Mouse (Mus musculus): ENCODE data around the gene Gm45844. TPM values are rescaled to one million over a fixed set of nuclear protein-coding genes. Genes with fewer than 3 reads are reported as not detected.
"Not testable (repeated sequence)": the region's sequence is repeated elsewhere in the genome, so short reads cannot be mapped to it uniquely, and the experiment has no call there.

Gm45844 gene
- polyA plus RNA-seq (2016; fragmentation: Nextera tagmentation; extraction: Ambion mirVana) = 1.4 and 2.6 TPM in 2 replicates

DNA sequence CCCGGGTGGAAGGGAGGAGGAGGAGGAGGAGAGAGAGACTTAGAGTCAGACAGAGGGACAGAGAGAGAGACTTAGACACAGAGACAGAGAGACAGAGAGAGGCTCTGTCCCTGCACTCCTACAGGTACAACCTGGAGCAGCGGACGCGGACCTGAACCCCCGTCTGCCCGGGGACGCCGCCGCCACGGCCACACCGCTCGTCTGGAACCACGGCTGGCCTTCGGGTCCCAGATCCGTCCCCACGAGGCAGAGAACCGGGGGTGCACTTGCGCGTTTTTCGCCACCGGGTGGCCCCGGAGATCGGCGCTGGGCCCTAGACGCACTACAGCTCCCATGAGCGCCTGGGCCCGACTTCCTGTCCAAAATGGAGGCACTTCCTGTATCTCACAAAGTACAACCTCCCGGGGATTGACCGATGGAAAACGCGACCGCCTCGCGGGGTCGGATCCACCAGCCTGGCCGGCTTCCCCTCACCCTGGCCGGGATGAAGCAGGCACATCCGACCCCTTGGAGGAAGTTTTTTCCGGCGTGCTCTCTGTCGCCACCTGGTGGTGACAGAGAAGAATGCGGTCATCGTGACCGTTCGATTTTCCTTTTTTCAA, at the start of gene Gm45844:
TSS of gene Gm45844 (minus strand) at position 324 of the 602 bp plus-strand sequence.
- H3K4me3 ChIP-seq = peak within 1 kb of the TSS; percentile 31
- WGBS = 46% methylated on average over 45 of the region's 45 CpGs
- not testable (repeated sequence) for H3K4me1 ChIP-seq (replicated peaks); H3K27me3 ChIP-seq (replicated peaks); H3K27ac ChIP-seq (ENCODE audit: poor library complexity, severe bottlenecking); H3K9me3 ChIP-seq (replicated peaks); H3K36me3 ChIP-seq
- peak; percentile 100 for ATAC-seq (ENCODE audit: insufficient number of reproducible peaks, low FRiP score)
- H3K4me2 ChIP-seq = peak within 1 kb of the TSS; percentile 22
- 0 out of 2 replicates have a peak within 1 kb of the TSS, but pooled peaks have one; percentile 0 for H3K9ac ChIP-seq

DNA sequence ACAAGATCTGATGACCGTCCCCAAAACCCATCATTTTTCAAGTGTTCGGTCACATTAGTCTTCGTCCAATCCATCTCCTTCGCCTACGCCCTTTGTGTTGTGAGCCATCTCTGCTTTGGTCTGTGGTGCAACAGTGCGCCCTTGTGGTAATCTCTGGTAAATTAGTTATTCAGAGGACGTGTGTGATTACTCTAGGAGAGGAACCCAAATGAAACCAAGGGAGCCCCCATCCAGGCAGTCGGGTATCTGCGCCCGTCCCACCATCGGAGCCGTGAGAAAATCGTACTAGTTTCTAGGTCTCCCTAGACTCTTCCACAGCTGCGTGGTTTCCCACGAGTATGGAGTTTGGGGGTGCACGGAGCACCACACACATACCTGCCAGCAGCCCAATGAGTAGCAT, 17.5 kb upstream of the Gm45844 start:
- H3K9me3 ChIP-seq (replicated peaks) = no peaks in the 10 kb centered on the region
- no peak for ATAC-seq (ENCODE audit: insufficient number of reproducible peaks, low FRiP score)
- 82% methylated on average over 16 of the region's 16 CpGs for WGBS
- no peak overlapping the region for H3K27ac ChIP-seq (ENCODE audit: poor library complexity, severe bottlenecking)
- no peak overlapping the region for H3K4me2 ChIP-seq
- H3K36me3 ChIP-seq = peaks cover 47% of the 10 kb centered on the region
- H3K4me1 ChIP-seq (replicated peaks) = peaks cover 6% of the 10 kb centered on the region
- H3K27me3 ChIP-seq (replicated peaks) = no peaks in the 10 kb centered on the region
- no peak overlapping the region for H3K4me3 ChIP-seq
- no peak overlapping the region for H3K9ac ChIP-seq

- no peak overlapping the region for H3K9ac ChIP-seq
- WGBS = 65% methylated on average over 1 of the region's 1 CpGs
- no peaks in the 10 kb centered on the region for H3K4me1 ChIP-seq (replicated peaks)
- H3K4me2 ChIP-seq = no peak overlapping the region
- H3K27me3 ChIP-seq (replicated peaks) = no peaks in the 10 kb centered on the region
- no peak overlapping the region for H3K27ac ChIP-seq (ENCODE audit: poor library complexity, severe bottlenecking)
- H3K9me3 ChIP-seq (replicated peaks) = peaks cover 4% of the 10 kb centered on the region
- no peak for ATAC-seq (ENCODE audit: insufficient number of reproducible peaks, low FRiP score)
- peaks cover 31% of the 10 kb centered on the region for H3K36me3 ChIP-seq
- H3K4me3 ChIP-seq = no peak overlapping the region
Observed at GRCm38 (mm10) chr7:7281383-7281782, 3.3 kb upstream of the Gm45844 start.

DNA sequence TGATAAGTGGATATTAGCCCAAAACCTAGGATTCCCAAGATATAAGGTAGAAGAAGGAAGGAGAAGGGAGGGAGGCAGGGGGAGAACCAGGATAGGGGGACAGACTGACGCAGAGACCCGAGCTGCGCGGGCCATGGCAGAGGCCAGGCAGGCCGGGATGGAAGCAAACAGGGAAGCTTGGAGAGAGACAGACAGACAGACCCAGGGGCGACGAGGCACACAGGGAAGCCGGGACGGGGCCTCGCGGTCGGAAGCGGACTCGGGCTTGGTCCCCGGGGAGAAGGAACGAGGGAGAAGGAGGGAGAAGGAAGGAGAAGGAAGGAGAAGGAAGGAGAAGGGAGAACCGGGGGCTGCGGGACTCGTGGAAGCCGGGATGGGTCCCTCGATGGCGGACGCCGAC, 533 bp downstream of the Gm45844 start:
- not testable (repeated sequence) for ATAC-seq (ENCODE audit: insufficient number of reproducible peaks, low FRiP score); H3K27ac ChIP-seq (ENCODE audit: poor library complexity, severe bottlenecking); H3K4me1 ChIP-seq (replicated peaks); H3K9me3 ChIP-seq (replicated peaks); H3K27me3 ChIP-seq (replicated peaks); H3K36me3 ChIP-seq
- Histone ChIP-seq H3K9ac (0 out of 2 replicates have a peak overlapping the region, but pooled peaks have one; percentile 0), H3K4me3 (peak overlapping the region; percentile 31), H3K4me2 (peak overlapping the region; percentile 22)
- 55% methylated on average over 24 of the region's 24 CpGs for whole genome bisulfite sequencing

DNA sequence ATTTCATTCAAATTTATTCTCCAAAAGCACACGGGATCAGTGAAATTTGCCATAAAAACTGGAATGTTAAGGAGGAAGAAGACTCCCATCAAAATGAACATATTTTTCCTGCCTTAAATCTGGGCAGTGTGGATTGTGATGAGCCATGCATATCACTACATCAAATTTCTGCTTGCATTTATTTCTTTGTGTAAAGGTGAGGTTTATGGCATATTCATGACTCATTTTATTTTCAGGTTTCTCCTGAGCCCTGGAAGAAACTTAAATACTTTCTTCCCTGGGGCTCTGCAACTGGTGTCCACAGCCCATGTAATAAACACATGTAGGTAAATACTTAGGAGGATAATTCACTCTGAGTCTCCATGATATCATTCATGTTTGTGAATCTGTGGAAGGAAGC, 30.9 kb downstream of the Gm45844 start, which contains the start of gene Vmn2r29:
TSS of gene Vmn2r29 (minus strand) at position 101 of the 400 bp plus-strand sequence.
- H3K27ac ChIP-seq (ENCODE audit: poor library complexity, severe bottlenecking); H3K27me3 ChIP-seq (replicated peaks); H3K9me3 ChIP-seq (replicated peaks); H3K9ac ChIP-seq; H3K36me3 ChIP-seq; H3K4me3 ChIP-seq; H3K4me1 ChIP-seq (replicated peaks); ATAC-seq (ENCODE audit: insufficient number of reproducible peaks, low FRiP score); H3K4me2 ChIP-seq: not testable (repeated sequence)
- WGBS = no CpG with 5 or more reads among the region's 1 CpGs

GRCm38 (mm10) chr7:7209313-7210151, 68.6 kb downstream of the Gm45844 start, which contains the start of gene Zfp772:
TSS of gene Zfp772 (minus strand) at chr7:7209998.
- not testable (repeated sequence) for H3K36me3 ChIP-seq; H3K9me3 ChIP-seq (replicated peaks); H3K4me1 ChIP-seq (replicated peaks); ATAC-seq (ENCODE audit: insufficient number of reproducible peaks, low FRiP score); H3K27ac ChIP-seq (ENCODE audit: poor library complexity, severe bottlenecking); H3K27me3 ChIP-seq (replicated peaks)
- 2% methylated on average over 24 of the region's 24 CpGs for WGBS
- H3K4me3 ChIP-seq = peak within 1 kb of the TSS; percentile 61
- H3K4me2 ChIP-seq = peak within 1 kb of the TSS; percentile 78
- H3K9ac ChIP-seq = peak within 1 kb of the TSS; percentile 69

DNA sequence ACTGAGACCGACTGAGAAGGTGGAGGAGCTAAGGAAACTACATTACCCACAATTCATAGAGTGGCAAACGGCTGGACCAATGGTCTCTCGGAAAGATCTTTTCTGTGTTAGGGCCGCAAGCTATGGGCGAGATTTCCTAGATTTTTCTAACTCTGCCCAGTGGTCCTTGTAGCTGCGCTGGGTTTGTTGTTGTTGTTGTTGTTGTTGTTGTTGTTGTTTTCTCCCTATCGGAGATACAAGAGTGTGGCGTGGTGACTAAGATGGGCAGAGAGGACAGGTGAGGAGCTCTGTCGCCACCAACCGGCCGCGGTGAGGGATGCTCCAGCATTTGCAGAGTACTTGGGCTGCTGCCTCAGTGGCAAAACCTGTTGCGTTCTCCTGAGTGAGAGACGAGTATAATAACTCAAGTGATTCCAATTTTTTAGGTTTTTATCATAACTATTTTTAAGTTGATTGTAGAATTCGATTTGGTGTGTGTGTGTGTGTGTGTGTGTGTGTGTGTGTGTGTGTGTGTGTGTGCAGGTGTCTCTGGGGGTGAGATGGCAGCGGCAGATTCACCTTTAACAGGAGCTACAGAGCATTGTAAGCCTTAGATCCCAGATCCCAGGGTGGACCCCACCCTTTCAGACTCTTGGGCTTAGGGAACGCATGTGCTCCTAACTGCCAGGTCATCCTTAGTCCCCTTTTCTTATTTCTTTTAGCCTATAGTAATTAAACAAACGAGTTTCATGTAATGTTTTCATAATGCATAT, 89.7 kb downstream of the Gm45844 start:
- H3K4me2 ChIP-seq = peak overlapping the region; percentile 57
- H3K27me3 ChIP-seq (replicated peaks) = no peaks in the 10 kb centered on the region
- no peak overlapping the region; the same call in 1 of the 2 replicates for H3K9ac ChIP-seq
- ATAC-seq (ENCODE audit: insufficient number of reproducible peaks, low FRiP score) = peak; percentile 84; the same call in 1 of the 2 replicates
- H3K27ac ChIP-seq (ENCODE audit: poor library complexity, severe bottlenecking) = no peak overlapping the region
- H3K4me1 ChIP-seq (replicated peaks) = no peaks in the 10 kb centered on the region
- 10% methylated on average over 18 of the region's 18 CpGs for WGBS
- peak overlapping the region; percentile 58 for H3K4me3 ChIP-seq
- H3K9me3 ChIP-seq (replicated peaks) = no peaks in the 10 kb centered on the region
- H3K36me3 ChIP-seq = no peaks in the 10 kb centered on the region

- peak overlapping the region; percentile 57 for H3K4me2 ChIP-seq
- H3K27ac ChIP-seq (ENCODE audit: poor library complexity, severe bottlenecking) = no peak overlapping the region
- 0 out of 2 replicates have a peak, but pooled peaks have one; percentile 15 for ATAC-seq (ENCODE audit: insufficient number of reproducible peaks, low FRiP score)
- H3K36me3 ChIP-seq = peaks cover 5% of the 10 kb centered on the region; the same call in 1 of the 2 replicates
- peak overlapping the region; percentile 58 for H3K4me3 ChIP-seq
- 29% methylated on average over 13 of the region's 13 CpGs for whole genome bisulfite sequencing
- H3K9me3 ChIP-seq (replicated peaks) = no peaks in the 10 kb centered on the region
- H3K27me3 ChIP-seq (replicated peaks) = no peaks in the 10 kb centered on the region
- H3K4me1 ChIP-seq (replicated peaks) = no peaks in the 10 kb centered on the region
- H3K9ac ChIP-seq = no peak overlapping the region
Observed at GRCm38 (mm10) chr7:7187417-7188190, 90.5 kb downstream of the Gm45844 start.

- peaks cover 22% of the 10 kb centered on the region for H3K36me3 ChIP-seq
Observed at GRCm38 (mm10) chr7:7185897-7186296, 92.2 kb downstream of the Gm45844 start.

More at GRCm38 (mm10) chr7:7185897-7186296, 92.2 kb downstream of the Gm45844 start:
- Histone ChIP-seq H3K4me3 (no peak overlapping the region), H3K4me1 (replicated peaks) (no peaks in the 10 kb centered on the region), H3K9ac (no peak overlapping the region), H3K9me3 (replicated peaks) (no peaks in the 10 kb centered on the region), H3K27me3 (replicated peaks) (no peaks in the 10 kb centered on the region), H3K27ac (ENCODE audit: poor library complexity, severe bottlenecking) (no peak overlapping the region), H3K4me2 (no peak overlapping the region)
- WGBS = 76% methylated on average over 1 of the region's 1 CpGs
- ATAC-seq (ENCODE audit: insufficient number of reproducible peaks, low FRiP score) = no peak
